Mouse (Mus musculus) cortical plate, adult 2 months (tissue): ENCODE results near the gene Frmpd1.

Source experiments
- CTCF ChIP-seq: fragments of 200-500 bp; IDR thresholded peaks from 2 replicates; pipeline ENCODE4 v1.5.1; 2011; ENCODE audit warnings: mild to moderate bottlenecking, control low read depth, low read length; ENCODE audit not compliant: insufficient read depth; ENCODE audit errors: extremely low read depth
- POLR2A ChIP-seq: fragments of 200-500 bp; IDR thresholded peaks from 2 replicates; pipeline ENCODE4 v1.6.1; 2011; ENCODE audit warnings: mild to moderate bottlenecking, low read length, control low read depth; ENCODE audit not compliant: insufficient read depth; ENCODE audit errors: extremely low read depth

- TF ChIP-seq POLR2A (no peak), CTCF (no peak)
These were observed 18.6 kb downstream of the Frmpd1 start for GRCm38 (mm10) chr4:45203283-45203682.
